Mouse (Mus musculus) thymus, adult 2 months (tissue): Measurements from ENCODE around the gene Actr6. TPM values are rescaled to one million over a fixed set of nuclear protein-coding genes. Genes with fewer than 3 reads are reported as not detected.

ENCODE experiments used
- DNase-seq: peaks from one replicate; pipeline ENCODE4 v3.0.0; 2021
- H3K27ac ChIP-seq: fragments of 200-500 bp; 2 replicates; pipeline ENCODE4 v1.5.1; 2012; ENCODE audit warnings: low read length, control low read depth; ENCODE audit not compliant: control insufficient read depth, insufficient read depth
- H3K27me3 ChIP-seq: fragments of 200-500 bp; 2 replicates; pipeline ENCODE4 v1.6.1; 2012; ENCODE audit warnings: mild to moderate bottlenecking, low read length, moderate library complexity, mixed read lengths; ENCODE audit not compliant: control insufficient read depth, insufficient read depth
- H3K36me3 ChIP-seq: fragments of 200-500 bp; 2 replicates; pipeline ENCODE4 v1.6.1; 2012; ENCODE audit warnings: mild to moderate bottlenecking, low read length, moderate library complexity; ENCODE audit not compliant: control insufficient read depth, insufficient read depth
- H3K4me1 ChIP-seq: fragments of 200-500 bp; replicated peaks from 2 replicates; pipeline ENCODE4 v1.6.1; 2012; ENCODE audit warnings: low read length; ENCODE audit not compliant: control insufficient read depth, insufficient read depth
- H3K4me3 ChIP-seq: fragments of 200-500 bp; 2 replicates; pipeline ENCODE4 v1.5.1; 2012; ENCODE audit warnings: mild to moderate bottlenecking, low read length, control low read depth, moderate library complexity; ENCODE audit not compliant: control insufficient read depth, insufficient read depth
- CTCF ChIP-seq: fragments of 200-500 bp; IDR thresholded peaks from 2 replicates; pipeline ENCODE4 v1.5.1; 2012; ENCODE audit warnings: mild to moderate bottlenecking, control low read depth, low read length, moderate library complexity, borderline replicate concordance; ENCODE audit not compliant: control insufficient read depth, poor library complexity, insufficient read depth; ENCODE audit errors: extremely low read depth
- POLR2A ChIP-seq: fragments of 200-500 bp; IDR thresholded peaks from 2 replicates; pipeline ENCODE4 v1.6.1; 2012; ENCODE audit warnings: mild to moderate bottlenecking, low read length, control low read depth, moderate library complexity; ENCODE audit not compliant: control insufficient read depth, poor library complexity, insufficient read depth; ENCODE audit errors: extremely low read depth
- WGBS: fragments of 180-500 bp; shearing (Covaris S2); methylation state at CpG from one replicate; pipeline ENCODE4 v1.1.7; 2018; 5-methylcytosine and 5-hydroxymethylcytosine counted together
- polyA plus RNA-seq: library from polyadenylated mRNA; depleted of rRNA; stranded (reverse); fragments of >200 nt; gene quantifications from 2 replicates; pipeline ENCODE4 v1.2.3, GENCODE M21; 2012

Gene Actr6
- polyA plus RNA-seq, 1 experiment: 2.7 TPM

DNA sequence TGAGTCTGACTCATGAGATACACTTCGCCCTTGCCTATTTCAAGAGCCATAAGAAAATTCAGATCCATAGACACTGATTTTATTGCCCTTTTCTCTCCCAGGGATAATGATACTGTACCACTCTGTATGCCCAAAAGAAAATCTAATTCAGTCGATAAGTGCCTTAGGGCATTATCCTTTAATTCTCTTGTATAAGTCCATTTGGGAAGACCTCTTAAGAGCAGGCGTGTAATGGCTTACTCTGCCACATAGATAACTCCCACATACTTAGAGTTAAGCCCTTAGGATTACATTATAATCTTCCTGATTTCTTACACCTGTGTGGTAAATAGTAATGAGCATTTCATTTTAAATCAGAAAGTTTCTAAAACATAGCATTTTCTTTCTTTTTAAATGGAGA, 14.5 kb upstream of the Actr6 start:
- 97% methylated on average over 3 of the region's 3 CpGs for WGBS
- H3K36me3 ChIP-seq: no peaks in the 10 kb centered on the region
- TF ChIP-seq CTCF (no peak), POLR2A (no peak)
- H3K27me3 ChIP-seq: no peaks in the 10 kb centered on the region
- H3K4me1 ChIP-seq: peaks cover 9% of the 10 kb centered on the region
- no peak for DNase-seq
- H3K4me3 ChIP-seq: no peak overlapping the region
- no peak overlapping the region for H3K27ac ChIP-seq

GRCm38 (mm10) chr10:89745666-89746020, 13.5 kb upstream of the Actr6 start:
- Histone ChIP-seq H3K36me3 (no peaks in the 10 kb centered on the region), H3K27ac (peak overlapping the region; percentile 38; the same call in 1 of the 2 replicates), H3K4me3 (peak overlapping the region; percentile 77), H3K27me3 (no peaks in the 10 kb centered on the region), H3K4me1 (peaks cover 9% of the 10 kb centered on the region)
- no peak for DNase-seq
- under 1% methylated on average over 14 of the region's 14 CpGs for WGBS
- no peak for TF ChIP-seq POLR2A
- TF ChIP-seq CTCF: no peak

GRCm38 (mm10) chr10:89744871-89745665, 13.0 kb upstream of the Actr6 start, which contains the start of gene Uhrf1bp1l:
Gene Uhrf1bp1l, plus strand, starts transcription at chr10:89744991.
- peak; percentile 91 for DNase-seq
- Histone ChIP-seq H3K36me3 (no peaks in the 10 kb centered on the region), H3K4me1 (peaks cover 9% of the 10 kb centered on the region), H3K4me3 (peak within 1 kb of the TSS; percentile 77), H3K27ac (peak within 1 kb of the TSS; percentile 38; the same call in 1 of the 2 replicates), H3K27me3 (no peaks in the 10 kb centered on the region)
- WGBS: under 1% methylated on average over 85 of the region's 85 CpGs
- TF ChIP-seq CTCF: no peak
- TF ChIP-seq POLR2A: peak; percentile 81

- Histone ChIP-seq H3K4me1 (peaks cover 9% of the 10 kb centered on the region), H3K27me3 (no peaks in the 10 kb centered on the region), H3K4me3 (no peak overlapping the region), H3K27ac (no peak overlapping the region), H3K36me3 (no peaks in the 10 kb centered on the region)
- WGBS: 1% methylated on average over 3 of the region's 3 CpGs
- no peak for TF ChIP-seq CTCF
- TF ChIP-seq POLR2A: no peak
- DNase-seq: no peak
Measured at GRCm38 (mm10) chr10:89744341-89744740, 12.2 kb upstream of the Actr6 start.

GRCm38 (mm10) chr10:89743266-89743665, 11.2 kb upstream of the Actr6 start:
- WGBS: 97% methylated on average over 4 of the region's 4 CpGs
- no peak for DNase-seq
- H3K4me3 ChIP-seq: no peak overlapping the region
- H3K27ac ChIP-seq: no peak overlapping the region
- H3K4me1 ChIP-seq: peaks cover 7% of the 10 kb centered on the region
- no peaks in the 10 kb centered on the region for H3K36me3 ChIP-seq
- no peaks in the 10 kb centered on the region for H3K27me3 ChIP-seq
- TF ChIP-seq CTCF (no peak), POLR2A (no peak)

GRCm38 (mm10) chr10:89740995-89741394, 8.9 kb upstream of the Actr6 start:
- H3K4me1 ChIP-seq: no peaks in the 10 kb centered on the region

DNA sequence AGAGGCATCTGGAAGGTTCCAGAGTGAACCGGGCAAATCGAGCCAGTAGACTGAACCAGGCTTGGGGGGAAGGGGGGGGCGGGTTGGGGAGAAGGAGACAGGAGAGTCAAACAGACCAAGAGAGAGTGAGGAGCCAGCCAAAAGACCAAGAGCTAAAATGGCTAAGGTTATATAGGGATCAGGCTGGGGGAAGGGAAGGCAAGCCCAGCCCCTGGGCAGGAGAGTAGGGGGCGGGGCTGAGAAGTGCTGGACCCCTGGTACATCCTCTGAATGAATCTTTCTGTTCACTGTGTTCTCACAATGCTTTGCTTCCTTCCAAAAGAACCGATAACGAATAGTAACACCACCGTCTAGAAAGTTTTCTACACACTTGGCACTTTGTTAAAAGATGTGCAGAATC, 7.6 kb upstream of the Actr6 start:
- DNase-seq: no peak
- H3K4me1 ChIP-seq: no peaks in the 10 kb centered on the region
- H3K4me3 ChIP-seq: no peak overlapping the region
- no peaks in the 10 kb centered on the region for H3K36me3 ChIP-seq
- no peak for TF ChIP-seq POLR2A
- TF ChIP-seq CTCF: no peak
- no peak overlapping the region for H3K27ac ChIP-seq
- no peaks in the 10 kb centered on the region for H3K27me3 ChIP-seq
- WGBS: 72% methylated on average over 7 of the region's 7 CpGs

More at GRCm38 (mm10) chr10:89740995-89741394, 8.9 kb upstream of the Actr6 start:
- Histone ChIP-seq H3K36me3 (no peaks in the 10 kb centered on the region), H3K27me3 (no peaks in the 10 kb centered on the region), H3K4me3 (no peak overlapping the region), H3K27ac (no peak overlapping the region)
- DNase-seq: no peak
- WGBS: 16% methylated on average over 6 of the region's 6 CpGs
- no peak for TF ChIP-seq POLR2A
- TF ChIP-seq CTCF: no peak
